Mouse (Mus musculus) lung, postnatal 10 days (tissue): Measurements from ENCODE around the gene Psme3.
A peak's percentile ranks its signal among the peaks of the same experiment; 100 is the strongest.

ENCODE experiments used
- DNase-seq: peaks from one replicate; pipeline ENCODE4 v3.0.0; 2021

Gene Psme3

DNA sequence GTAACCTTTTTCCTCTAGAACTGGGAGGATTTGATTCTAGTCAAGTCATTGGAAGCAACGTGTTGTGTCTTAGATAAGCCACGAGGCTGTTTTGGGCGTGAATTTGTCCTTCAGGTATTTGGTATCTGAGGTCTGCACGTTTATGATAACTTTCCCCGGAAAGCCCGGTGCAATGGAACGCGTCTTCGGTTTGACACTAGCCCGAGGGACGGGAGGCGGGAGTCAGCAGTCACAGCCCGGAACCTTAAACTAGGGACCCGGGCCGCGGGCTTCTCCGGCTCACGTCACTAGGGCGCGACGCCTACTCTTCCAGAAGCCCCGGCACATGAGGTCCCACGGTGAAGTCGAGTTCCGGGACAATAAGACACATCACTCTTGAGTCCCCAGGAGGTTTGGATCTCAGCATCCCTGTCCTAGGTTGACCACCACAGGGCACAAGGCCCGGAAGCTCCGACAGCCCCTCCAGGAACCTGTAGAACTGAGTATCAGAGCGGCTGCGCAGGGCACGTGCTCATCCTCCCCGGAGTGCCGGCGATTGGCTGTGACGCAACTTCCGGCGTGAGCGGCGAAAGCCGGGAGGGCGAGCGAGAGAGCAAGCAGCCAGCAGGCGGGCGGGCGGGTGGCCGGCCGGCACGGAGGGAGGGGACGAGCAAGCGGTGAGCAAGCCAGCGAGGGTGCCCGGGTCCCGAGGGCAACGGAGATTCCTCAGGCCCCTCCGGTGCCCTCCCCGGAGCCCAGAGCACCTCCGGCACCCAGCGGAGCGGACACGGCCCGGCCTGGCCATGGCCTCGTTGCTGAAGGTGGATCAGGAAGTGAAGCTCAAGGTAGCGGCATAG is at the start of gene Psme3:
TSS of gene Psme3 (plus strand) at position 549 of the 836 bp plus-strand sequence.
- DNase-seq = peak; percentile 94

- DNase-seq = no peak
Observed at GRCm38 (mm10) chr11:101269577-101270116, 46.4 kb upstream of the Psme3 start.

GRCm38 (mm10) chr11:101272446-101272845 is 43.6 kb upstream of the Psme3 start:
- DNase-seq = no peak

GRCm38 (mm10) chr11:101275309-101275708 is 40.7 kb upstream of the Psme3 start:
- no peak for DNase-seq

DNA sequence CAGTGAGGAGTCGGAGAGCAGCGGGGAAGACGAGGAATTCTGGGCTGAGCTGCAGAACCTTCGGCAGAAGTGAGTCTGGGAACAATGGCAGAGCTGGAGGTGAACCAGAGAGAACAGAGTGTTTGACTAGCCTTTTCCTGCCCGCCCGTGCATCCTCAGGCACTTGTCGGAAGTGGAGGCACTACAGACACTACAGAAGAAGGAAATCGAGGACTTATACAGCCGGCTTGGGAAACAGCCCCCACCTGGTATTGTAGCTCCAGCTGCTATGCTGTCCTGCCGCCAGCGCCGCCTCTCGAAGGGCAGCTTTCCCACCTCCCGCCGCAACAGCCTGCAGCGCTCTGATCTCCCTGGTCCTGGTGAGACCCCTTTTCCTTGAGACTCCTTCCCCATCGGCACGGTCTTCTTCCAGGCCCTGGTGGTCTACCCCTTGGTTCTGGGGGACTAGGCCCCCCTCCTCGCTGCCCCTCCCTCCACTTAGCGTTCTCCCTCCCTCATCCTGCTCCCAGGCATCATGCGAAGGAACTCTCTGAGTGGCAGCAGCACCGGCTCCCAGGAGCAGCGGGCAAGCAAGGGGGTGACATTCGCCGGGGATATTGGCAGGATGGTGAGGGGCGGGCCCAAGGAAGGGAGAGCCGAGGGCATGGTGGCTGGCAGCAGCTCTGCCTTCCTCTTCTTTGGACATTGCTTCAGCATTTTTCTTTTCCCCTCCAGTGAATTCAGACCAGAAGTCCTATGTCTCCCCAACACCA is 39.5 kb upstream of the Psme3 start:
- no peak for DNase-seq

DNA sequence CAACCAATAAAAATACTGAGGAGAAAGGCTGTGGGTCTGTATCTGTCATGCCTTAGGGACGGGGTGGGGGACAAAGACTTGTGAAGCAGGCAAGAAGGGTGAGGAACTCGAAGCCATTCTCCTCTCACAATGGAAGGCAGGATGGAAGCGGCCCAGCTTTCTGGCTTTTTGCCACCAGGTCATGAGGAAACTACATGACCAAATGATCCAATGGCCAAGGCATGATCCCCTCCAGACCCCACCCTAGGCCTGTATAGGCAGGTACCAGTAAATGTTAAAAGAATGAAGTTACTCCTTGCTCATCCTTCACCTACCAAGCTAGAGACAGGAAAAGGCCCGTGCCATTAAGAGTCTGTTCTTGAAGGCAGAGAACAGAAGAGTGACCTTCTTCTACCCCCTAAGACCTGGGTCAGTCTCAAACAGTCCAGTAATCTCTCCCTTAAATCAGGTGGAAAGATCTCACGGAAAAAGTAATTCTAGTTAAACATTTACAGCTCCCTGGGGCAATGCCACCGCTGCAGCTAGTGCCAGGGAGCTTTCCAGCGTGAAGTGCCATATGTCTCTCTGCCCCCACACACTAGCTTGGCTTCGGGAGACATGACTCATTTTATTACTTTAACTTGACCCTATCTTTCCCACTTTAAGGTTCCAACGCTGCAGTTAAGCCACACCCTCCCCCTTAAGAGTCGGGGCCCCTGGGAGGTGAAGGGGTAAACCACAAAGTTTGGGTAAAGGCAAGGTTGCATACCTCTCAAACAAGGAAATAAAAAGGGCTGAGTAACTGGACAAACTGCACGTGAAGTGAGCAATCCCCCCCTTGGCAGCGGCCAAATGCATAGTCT is 38.4 kb upstream of the Psme3 start:
- peak; percentile 47 for DNase-seq

DNA sequence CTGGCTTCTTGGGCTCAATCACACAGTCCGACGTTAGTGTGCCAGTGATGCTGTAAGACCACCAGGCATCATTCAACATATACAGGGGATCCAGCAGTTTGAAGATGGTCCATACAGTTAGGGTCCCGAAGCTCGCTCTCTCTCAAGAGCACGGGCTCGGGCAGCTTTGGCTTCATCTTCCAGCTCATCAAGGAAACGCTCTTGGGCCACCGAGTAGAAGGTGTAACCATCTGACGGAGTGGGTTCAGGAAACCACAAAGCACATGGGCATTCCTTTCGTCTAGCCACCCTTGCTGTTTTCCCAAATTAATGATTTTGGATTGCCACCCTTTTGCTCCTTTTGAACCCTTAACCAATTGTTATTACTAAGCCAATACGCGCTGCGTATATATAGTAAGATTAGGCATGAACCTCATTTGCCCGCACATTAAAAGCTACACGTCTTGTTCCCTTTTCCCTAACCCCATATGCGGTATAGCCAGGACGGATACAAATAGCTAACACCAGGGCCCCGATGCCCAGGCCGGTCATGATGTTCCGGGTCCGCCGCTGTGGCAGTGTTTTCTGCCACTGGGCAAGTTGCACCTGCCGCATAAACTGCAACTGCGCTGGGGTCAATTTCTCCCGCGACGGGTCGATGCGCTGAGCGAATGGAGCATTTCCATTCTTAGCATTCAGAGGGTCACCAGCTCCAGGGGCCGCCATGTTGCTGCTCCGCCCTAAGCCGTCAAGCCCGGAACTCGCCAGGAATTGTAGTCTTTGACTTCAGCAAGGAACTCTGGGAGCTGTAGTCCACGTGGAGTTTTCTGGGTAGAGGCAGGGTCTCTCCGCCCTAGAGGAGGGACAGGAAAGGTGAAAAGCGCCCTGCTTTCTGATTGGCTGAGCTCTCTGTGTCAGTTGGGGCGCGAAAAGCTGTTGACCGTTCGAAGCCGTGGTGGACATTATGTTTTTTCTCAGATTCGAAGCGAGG is 37.5 kb upstream of the Psme3 start, which contains the start of the genes Cntd1 and Coa3:
TSS of gene Cntd1 (plus strand) at position 790 of the 970 bp plus-strand sequence.
TSS of gene Coa3 (minus strand) at position 892 of the 970 bp plus-strand sequence.
- DNase-seq = peak; percentile 93

DNA sequence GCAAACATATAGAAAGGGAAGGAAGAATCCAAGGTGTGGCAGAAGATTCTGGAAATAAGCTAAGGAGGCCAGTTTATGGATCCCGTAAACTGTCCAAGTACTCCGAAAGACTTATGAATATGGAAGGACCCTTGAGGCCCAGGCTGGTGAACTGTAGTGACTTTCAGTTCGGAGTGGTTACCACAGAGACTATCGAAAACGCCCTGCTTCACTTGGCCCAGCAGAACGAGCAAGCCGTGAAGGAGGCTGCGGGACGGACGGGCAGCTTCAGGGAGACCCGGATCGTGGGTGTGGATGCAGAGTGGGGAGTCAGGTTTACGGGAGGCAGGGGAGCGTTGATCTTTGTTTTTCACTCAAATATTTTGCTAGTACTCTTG is 36.8 kb upstream of the Psme3 start:
- no peak for DNase-seq

DNA sequence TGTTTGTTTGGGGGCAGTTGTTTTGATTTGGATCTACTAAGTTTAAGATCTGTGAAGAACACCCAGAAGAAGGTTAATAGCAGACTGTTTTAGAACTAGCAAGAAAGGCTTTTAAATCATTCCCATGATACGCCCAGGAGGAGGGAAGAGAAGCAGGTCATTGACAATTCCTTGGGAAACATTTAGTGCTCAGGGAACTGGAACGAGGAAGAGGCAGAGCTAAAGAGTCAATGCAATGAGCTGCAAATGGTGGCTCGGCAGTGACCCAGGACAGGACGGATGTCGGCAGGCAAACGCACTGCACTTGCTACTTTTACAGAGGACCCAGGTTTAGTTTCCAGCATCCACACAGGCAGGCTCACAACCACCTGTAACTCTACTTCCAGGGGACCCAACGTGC is 35.2 kb upstream of the Psme3 start:
- no peak for DNase-seq

- DNase-seq = no peak
Observed at GRCm38 (mm10) chr11:101282896-101283295, 33.1 kb upstream of the Psme3 start.

- DNase-seq = no peak
Observed at GRCm38 (mm10) chr11:101283805-101284204, 32.2 kb upstream of the Psme3 start.

DNA sequence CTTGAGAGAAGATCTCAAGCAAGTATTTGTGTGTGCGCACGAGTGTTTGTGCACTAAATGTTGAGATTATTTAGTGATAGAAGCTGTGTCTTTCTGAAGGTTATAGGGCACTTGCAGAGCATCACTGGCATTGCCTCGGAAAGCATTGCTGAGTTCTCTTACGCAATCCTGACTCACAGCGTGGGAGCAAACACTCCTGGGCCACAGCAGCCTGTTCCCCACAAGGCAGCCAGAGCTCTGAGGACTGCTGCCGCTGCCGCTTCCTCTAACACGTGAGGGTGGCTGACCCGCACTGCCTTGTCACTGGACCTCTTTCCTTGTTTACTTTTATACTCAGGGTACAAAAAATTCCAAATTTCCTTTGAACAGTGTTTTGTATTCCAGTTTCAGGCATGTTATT is 28.7 kb upstream of the Psme3 start:
- DNase-seq = peak; percentile 29

DNA sequence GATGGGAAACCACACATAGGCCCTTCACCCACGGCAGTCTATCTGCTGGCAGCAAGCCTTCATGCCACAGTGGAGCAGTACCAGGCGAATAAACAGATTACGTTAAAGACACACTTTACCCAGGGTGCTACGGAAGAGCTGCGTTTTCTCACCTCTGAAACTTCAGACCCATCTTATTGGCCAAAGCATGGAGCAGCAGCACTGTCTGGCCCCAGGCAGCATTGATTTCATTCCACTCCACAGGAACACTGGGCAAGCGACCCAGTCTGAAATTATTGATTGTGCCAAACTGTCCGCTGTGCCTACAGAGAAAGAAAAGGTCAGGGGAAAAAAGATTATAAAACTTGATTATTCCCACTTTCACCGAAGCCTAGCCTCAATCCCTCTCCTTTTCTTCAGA is 24.8 kb upstream of the Psme3 start:
- DNase-seq = no peak

GRCm38 (mm10) chr11:101295191-101295590 is 20.8 kb upstream of the Psme3 start:
- no peak for DNase-seq

- DNase-seq = no peak
Observed at GRCm38 (mm10) chr11:101300881-101301280, 15.1 kb upstream of the Psme3 start.

- DNase-seq = no peak
Observed at GRCm38 (mm10) chr11:101301299-101302003, 14.6 kb upstream of the Psme3 start.

DNA sequence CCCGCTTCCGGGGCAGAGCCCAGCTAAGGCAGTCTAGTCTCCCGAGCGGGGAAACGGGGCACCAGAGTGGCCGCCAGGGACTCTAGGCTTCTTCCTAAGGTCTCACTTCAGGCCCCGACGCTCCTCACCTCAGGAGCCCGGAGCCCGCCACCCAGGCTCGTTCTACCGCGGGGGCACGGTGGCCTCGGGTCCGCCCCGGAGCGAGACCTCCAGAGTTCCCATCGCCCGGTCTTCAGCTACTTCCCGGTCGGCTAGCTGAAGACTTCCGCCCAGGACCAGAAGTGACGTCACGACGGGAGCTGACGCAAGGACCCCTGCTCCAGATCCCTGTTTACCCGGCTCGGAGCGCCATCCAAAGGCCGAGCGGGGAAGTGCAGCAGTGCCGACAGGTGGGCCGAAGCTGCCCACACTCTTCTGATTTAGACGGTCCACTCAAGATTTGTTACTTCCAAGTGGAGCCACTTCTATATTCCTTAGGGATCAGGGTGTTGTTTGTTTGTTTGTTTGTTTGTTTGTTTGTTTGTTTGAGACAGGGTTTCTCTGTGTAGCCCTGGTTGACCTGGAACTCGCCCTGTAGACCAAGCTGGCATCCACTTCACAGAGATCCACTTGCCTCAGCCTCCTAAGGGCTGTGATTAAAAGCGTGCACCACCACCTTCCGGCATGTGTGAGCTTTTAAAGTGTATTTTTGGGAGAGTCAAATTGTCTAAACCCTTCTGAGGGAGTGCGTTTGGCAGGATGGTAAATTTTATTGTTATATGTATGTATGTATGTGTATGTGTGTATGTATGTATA is 13.8 kb upstream of the Psme3 start, which contains the start of gene Becn1:
TSS of gene Becn1 (minus strand) at position 283 of the 795 bp plus-strand sequence.
- peak; percentile 98 for DNase-seq

GRCm38 (mm10) chr11:101307744-101308143 is 8.3 kb upstream of the Psme3 start:
- DNase-seq = no peak

DNA sequence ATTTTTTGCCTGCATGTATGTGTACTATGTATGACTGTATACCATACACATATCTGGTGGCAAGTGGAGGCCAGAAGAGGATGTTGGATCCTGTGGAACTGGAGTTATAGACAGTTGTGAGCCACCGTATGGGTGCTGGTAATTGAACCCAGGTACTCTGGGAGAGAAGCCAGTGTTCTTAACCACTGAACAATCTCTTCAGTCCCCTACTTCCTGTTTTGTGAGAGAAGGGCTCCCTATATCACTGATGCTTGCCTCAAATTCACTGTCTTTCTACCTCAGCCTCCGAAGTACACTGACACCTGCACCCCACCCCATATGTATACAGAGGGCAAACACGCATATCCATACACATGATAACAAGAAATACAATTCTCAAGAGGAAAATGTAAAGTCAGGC is 4.9 kb upstream of the Psme3 start:
- no peak for DNase-seq

DNA sequence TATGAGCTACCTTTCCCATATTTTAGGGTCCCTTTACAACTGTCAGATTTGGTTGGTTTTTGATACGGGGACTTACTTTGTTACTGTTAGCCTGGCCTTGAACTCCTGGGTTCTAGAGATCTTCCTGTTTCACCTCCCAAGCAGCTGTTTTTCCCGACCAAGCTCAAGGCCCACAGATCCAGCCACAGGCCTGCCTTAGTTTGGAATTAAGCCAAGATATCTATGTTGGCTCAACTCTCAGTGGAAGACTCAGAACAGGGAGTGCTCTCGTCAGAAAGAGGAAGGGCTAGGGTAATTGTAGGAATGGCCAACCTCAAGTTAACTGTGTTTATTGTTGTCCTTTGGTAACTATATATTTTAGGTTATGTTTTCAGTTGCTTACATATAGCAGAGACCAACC is 3.9 kb upstream of the Psme3 start:
- DNase-seq = no peak
